Mouse (Mus musculus) lung, adult 18-20 months (tissue): ENCODE measurements around the gene Il17rc.
A peak's percentile ranks its signal among the peaks of the same experiment; 100 is the strongest.

Source experiments
- DNase-seq, 2 experiments: peaks; one replicate each; pipeline ENCODE4 v3.0.0; 2022; ENCODE audit warnings: mixed read lengths in 2 of 2

The Il17rc gene

GRCm38 (mm10) chr6:113455007-113455406 is 16.2 kb upstream of the Il17rc start:
- no peak for DNase-seq

- no peak for DNase-seq
Measured at GRCm38 (mm10) chr6:113457952-113458534, 13.2 kb upstream of the Il17rc start, which contains the start of gene Il17re. TSS of gene Il17re (plus strand) at chr6:113458484.

GRCm38 (mm10) chr6:113458635-113459034 is 12.6 kb upstream of the Il17rc start:
- peak; percentile 84 to 88 for DNase-seq

- DNase-seq: no peak
Measured at GRCm38 (mm10) chr6:113464040-113464439, 7.2 kb upstream of the Il17rc start.

GRCm38 (mm10) chr6:113465602-113466001 is 5.6 kb upstream of the Il17rc start:
- DNase-seq: no peak

GRCm38 (mm10) chr6:113468512-113468911 is 2.7 kb upstream of the Il17rc start:
- DNase-seq: no peak

- DNase-seq: peak; percentile 71 to 80
Measured at GRCm38 (mm10) chr6:113469021-113469420, 2.2 kb upstream of the Il17rc start.

- DNase-seq: peak; percentile 77 to 84
Measured at GRCm38 (mm10) chr6:113469432-113469831, 1.8 kb upstream of the Il17rc start.

- DNase-seq: peak in 1 of 2 experiments; percentile 35
Measured at GRCm38 (mm10) chr6:113472061-113472460, 834 bp downstream of the Il17rc start.

GRCm38 (mm10) chr6:113473246-113473645 is 2.0 kb downstream of the Il17rc start:
- DNase-seq: no peak

GRCm38 (mm10) chr6:113473715-113474114 is 2.5 kb downstream of the Il17rc start:
- DNase-seq: no peak

GRCm38 (mm10) chr6:113477353-113477752 is 6.1 kb downstream of the Il17rc start:
- DNase-seq: no peak

GRCm38 (mm10) chr6:113478906-113479305 is 7.7 kb downstream of the Il17rc start:
- DNase-seq: no peak

GRCm38 (mm10) chr6:113480555-113481373 is 9.5 kb downstream of the Il17rc start:
- peak; percentile 71 to 82 for DNase-seq

GRCm38 (mm10) chr6:113482477-113483099 is 11.4 kb downstream of the Il17rc start:
- DNase-seq: peak; percentile 38 to 39

GRCm38 (mm10) chr6:113483100-113483615 is 11.9 kb downstream of the Il17rc start, which contains the start of gene Creld1:
TSS of gene Creld1 (plus strand) at chr6:113483297.
- DNase-seq: peak; percentile 97 to 98

- peak in 1 of 2 experiments; percentile 21 for DNase-seq
Measured at GRCm38 (mm10) chr6:113483729-113484128, 12.5 kb downstream of the Il17rc start.

GRCm38 (mm10) chr6:113487125-113487576 is 15.9 kb downstream of the Il17rc start:
- peak; percentile 71 to 81 for DNase-seq

GRCm38 (mm10) chr6:113489410-113489809 is 18.2 kb downstream of the Il17rc start:
- no peak for DNase-seq

GRCm38 (mm10) chr6:113492101-113492864 is 21.1 kb downstream of the Il17rc start:
- no peak for DNase-seq

GRCm38 (mm10) chr6:113494258-113494788 is 23.1 kb downstream of the Il17rc start:
- DNase-seq: peak; percentile 81 to 82

- no peak for DNase-seq
Measured at GRCm38 (mm10) chr6:113495071-113495675, 23.9 kb downstream of the Il17rc start.
